In the genomic region with DNA sequence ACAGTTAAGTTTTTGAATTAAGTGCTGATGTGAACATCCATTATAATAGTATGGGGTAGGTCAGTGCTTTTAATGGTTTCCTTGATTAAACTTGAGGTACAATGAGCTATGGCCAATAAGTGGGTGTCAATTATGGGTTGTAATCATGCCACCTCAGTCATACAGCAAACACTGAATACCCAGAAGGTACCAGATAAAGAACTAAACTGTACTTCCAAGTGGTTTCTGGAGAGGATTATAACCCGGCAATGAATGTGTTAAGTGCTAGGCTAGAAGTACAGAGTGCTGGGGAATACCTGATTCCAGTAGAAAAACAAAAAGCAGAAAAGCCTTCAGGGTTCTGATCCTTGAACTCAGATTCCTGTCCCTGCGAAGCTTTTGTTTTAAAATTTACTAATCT, we compare ENCODE assay signal across 8 mouse cellular contexts. TPM values are rescaled to one million over a fixed set of nuclear protein-coding genes. Genes with fewer than 3 reads are reported as not detected.
DNase-seq lines count a peak whose midpoint lies in the region; ATAC-seq and TF ChIP-seq lines count a peak whose summit lies in the region.

No protein-coding gene starts in this region.

- H3K4me2 ChIP-seq in heart, embryonic 13.5 days, result peak overlapping the region; percentile 95
- peak overlapping the region; percentile 85 for H3K4me2 ChIP-seq in forebrain, embryonic 16.5 days (ENCODE audit: low read length)
- peak overlapping the region; percentile 96 for H3K4me2 ChIP-seq in liver, postnatal 0 days (ENCODE audit: low read depth, low read length)

- H3K27me3 ChIP-seq in heart, embryonic 13.5 days (replicated peaks), result no peaks in the 10 kb centered on the region
- H3K27me3 ChIP-seq in G1E (ENCODE audit: insufficient read depth, low read length), result no peaks in the 10 kb centered on the region
- no peaks in the 10 kb centered on the region for H3K27me3 ChIP-seq in forebrain, embryonic 16.5 days (replicated peaks; ENCODE audit: control insufficient read depth, insufficient read depth, low read length)
- H3K27me3 ChIP-seq in liver, postnatal 0 days (ENCODE audit: insufficient read depth, low read length), result no peaks in the 10 kb centered on the region

- H3K9me3 ChIP-seq in heart, embryonic 13.5 days, result no peaks in the 10 kb centered on the region
- H3K9me3 ChIP-seq in G1E (replicated peaks), result no peaks in the 10 kb centered on the region
- no peaks in the 10 kb centered on the region for H3K9me3 ChIP-seq in forebrain, embryonic 16.5 days (ENCODE audit: control insufficient read depth, low read length)
- no peaks in the 10 kb centered on the region for H3K9me3 ChIP-seq in liver, postnatal 0 days (ENCODE audit: low read length)

- WGBS in heart, embryonic 13.5 days, result 4% methylated on average over 2 of the region's 2 CpGs
- 3% methylated on average over 2 of the region's 2 CpGs for WGBS in forebrain, embryonic 16.5 days
- 1% methylated on average over 2 of the region's 2 CpGs for WGBS in liver, postnatal 0 days (ENCODE audit: insufficient replicate concordance)

- H3K4me3 ChIP-seq in heart, embryonic 13.5 days, result peak overlapping the region; percentile 96
- peak overlapping the region; percentile 91 for H3K4me3 ChIP-seq in G1E (ENCODE audit: low read depth, low read length)
- H3K4me3 ChIP-seq in forebrain, embryonic 16.5 days (replicated peaks; ENCODE audit: low read length), result peak overlapping the region; percentile 89
- peak overlapping the region; percentile 96 for H3K4me3 ChIP-seq in liver, postnatal 0 days (ENCODE audit: low read depth, low read length)

- H3K9ac ChIP-seq in heart, embryonic 13.5 days, result peak overlapping the region; percentile 97
- no peak overlapping the region; the same call in 1 of the 2 replicates for H3K9ac ChIP-seq in forebrain, embryonic 16.5 days (replicated peaks; ENCODE audit: low read depth, low read length)
- peak overlapping the region; percentile 96 for H3K9ac ChIP-seq in liver, postnatal 0 days (replicated peaks)

- peak; percentile 36; the same call in 1 of the 2 replicates for TF ChIP-seq EP300 in liver, postnatal 0 days (IDR thresholded peaks at IDR 0.05; ENCODE audit: low read depth)

- no peak for TF ChIP-seq CTCF in G1E (IDR thresholded peaks at IDR 0.05; ENCODE audit: low read depth, low read length)
- TF ChIP-seq CTCF in liver, postnatal 0 days (IDR thresholded peaks at IDR 0.05; ENCODE audit: low read depth), result no peak

- H3K27ac ChIP-seq in heart, embryonic 13.5 days (replicated peaks), result no peak overlapping the region
- no peak overlapping the region for H3K27ac ChIP-seq in forebrain, embryonic 16.5 days (ENCODE audit: low read length)
- peak overlapping the region; percentile 11; the same call in 1 of the 2 replicates for H3K27ac ChIP-seq in liver, postnatal 0 days (ENCODE audit: low read depth)

- ATAC-seq in heart, embryonic 13.5 days (ENCODE audit: extremely low read depth, insufficient number of reproducible peaks, low FRiP score, low TSS enrichment), result no peak
- no peak for ATAC-seq in G1E (ENCODE audit: extremely low read depth, insufficient number of reproducible peaks, low FRiP score, poor library complexity, severe bottlenecking)
- no peak for ATAC-seq in forebrain, embryonic 16.5 days
- ATAC-seq in liver, postnatal 0 days, result no peak

- H3K4me1 ChIP-seq in heart, embryonic 13.5 days, result peaks cover 62% of the 10 kb centered on the region
- peaks cover 53% of the 10 kb centered on the region for H3K4me1 ChIP-seq in G1E (ENCODE audit: insufficient read depth, low read depth, low read length)
- H3K4me1 ChIP-seq in forebrain, embryonic 16.5 days (replicated peaks; ENCODE audit: control insufficient read depth, insufficient read depth, low read length), result peaks cover 46% of the 10 kb centered on the region
- peaks cover 35% of the 10 kb centered on the region for H3K4me1 ChIP-seq in liver, postnatal 0 days (ENCODE audit: insufficient read depth)

- H3K36me3 ChIP-seq in heart, embryonic 13.5 days, result peaks cover 11% of the 10 kb centered on the region; the same call in 1 of the 2 replicates
- peaks cover 24% of the 10 kb centered on the region for H3K36me3 ChIP-seq in G1E (replicated peaks)
- no peaks in the 10 kb centered on the region for H3K36me3 ChIP-seq in forebrain, embryonic 16.5 days (ENCODE audit: control insufficient read depth, insufficient read depth)
- H3K36me3 ChIP-seq in liver, postnatal 0 days (replicated peaks; ENCODE audit: insufficient read depth, low read length), result 0 out of 2 replicates have a peak, but pooled peaks cover 8% of the 10 kb centered on the region

- DNase-seq in heart, adult 18-20 months, result no peak
- no peak for DNase-seq in G1E (ENCODE audit: low spot score)
- DNase-seq in liver, postnatal 0 days, result no peak
- no peak for DNase-seq in urinary bladder, adult 18-20 months (ENCODE audit: low spot score in 2 of 2)
- no peak for DNase-seq in Muller cell, postnatal 12 days (ENCODE audit: inconsistent ontology term)
- no peak for DNase-seq in cerebellum, postnatal 36 days

RNA-seq across cellular contexts. Expression of gene Togaram1, which starts 2.5 kb away (rescaled TPM):
- 15.3 and 17.2 TPM in 2 replicates for polyA plus RNA-seq in heart, embryonic 13.5 days (2015; fragmentation: Nextera tagmentation; extraction: Ambion mirVana)
- 1 to 10 TPM; 7.9 to 8.4 TPM for total RNA-seq in heart, adult 18-20 months (2021)
- total RNA-seq in G1E (2014; fragmentation: Nextera tagmentation) (102 and 106 TPM in 2 replicates), G1E (2017) (79.3 and 91.5 TPM in 2 replicates)
- 11.4 and 12.1 TPM in 2 replicates for polyA plus RNA-seq in G1E (2012)
- 26.0 and 28.3 TPM in 2 replicates for polyA plus RNA-seq in forebrain, embryonic 16.5 days (2015; fragmentation: Nextera tagmentation; extraction: Ambion mirVana)
- 4.7 and 6.1 TPM in 2 replicates for polyA plus RNA-seq in liver, postnatal 0 days (2015; fragmentation: Nextera tagmentation; extraction: Ambion mirVana)

RNA-seq across cellular contexts. Expression of gene Klhl28, which starts 2.7 kb away (rescaled TPM):
- polyA plus RNA-seq in heart, embryonic 13.5 days (2015; fragmentation: Nextera tagmentation; extraction: Ambion mirVana), result 8.7 and 10.1 TPM in 2 replicates
- 10 to 100 TPM; 12.7 to 12.9 TPM for total RNA-seq in heart, adult 18-20 months (2021)
- total RNA-seq in G1E (2014; fragmentation: Nextera tagmentation) (41.1 and 42.1 TPM in 2 replicates), G1E (2017) (34.9 and 37.9 TPM in 2 replicates)
- 0.57 and 0.92 TPM in 2 replicates for polyA plus RNA-seq in G1E (2012)
- 27.7 and 35.9 TPM in 2 replicates for polyA plus RNA-seq in forebrain, embryonic 16.5 days (2015; fragmentation: Nextera tagmentation; extraction: Ambion mirVana)
- polyA plus RNA-seq in liver, postnatal 0 days (2015; fragmentation: Nextera tagmentation; extraction: Ambion mirVana), result 3.4 and 3.6 TPM in 2 replicates

RNA-seq across cellular contexts. Expression of gene Gm527, which starts 50.4 kb away (rescaled TPM):
- polyA plus RNA-seq in heart, embryonic 13.5 days (2015; fragmentation: Nextera tagmentation; extraction: Ambion mirVana), result 2.3 and 2.5 TPM in 2 replicates
- 1 to 10 TPM; 1.6 to 3.4 TPM for total RNA-seq in heart, adult 18-20 months (2021)
- total RNA-seq in G1E (2014; fragmentation: Nextera tagmentation), result 7.1 and 13.8 TPM in 2 replicates
- total RNA-seq in G1E (2017), result 16.6 and 17.0 TPM in 2 replicates
- polyA plus RNA-seq in G1E (2012), result 0.75 and 0.89 TPM in 2 replicates
- 2.5 and 3.0 TPM in 2 replicates for polyA plus RNA-seq in forebrain, embryonic 16.5 days (2015; fragmentation: Nextera tagmentation; extraction: Ambion mirVana)
- 0.69 and 0.99 TPM in 2 replicates for polyA plus RNA-seq in liver, postnatal 0 days (2015; fragmentation: Nextera tagmentation; extraction: Ambion mirVana)
